Mouse (Mus musculus) liver, embryonic 14.5 days (tissue): ENCODE results near the gene Unc50.

ENCODE experiments used
- CTCF ChIP-seq: IDR thresholded peaks from 2 replicates; pipeline ENCODE4 v1.5.1; 2016; ENCODE audit warnings: antibody characterized with exemption, low read depth, control low read depth
- EP300 ChIP-seq: IDR thresholded peaks from 2 replicates; pipeline ENCODE4 v1.6.1; 2016; ENCODE audit warnings: antibody characterized with exemption, low read depth

DNA sequence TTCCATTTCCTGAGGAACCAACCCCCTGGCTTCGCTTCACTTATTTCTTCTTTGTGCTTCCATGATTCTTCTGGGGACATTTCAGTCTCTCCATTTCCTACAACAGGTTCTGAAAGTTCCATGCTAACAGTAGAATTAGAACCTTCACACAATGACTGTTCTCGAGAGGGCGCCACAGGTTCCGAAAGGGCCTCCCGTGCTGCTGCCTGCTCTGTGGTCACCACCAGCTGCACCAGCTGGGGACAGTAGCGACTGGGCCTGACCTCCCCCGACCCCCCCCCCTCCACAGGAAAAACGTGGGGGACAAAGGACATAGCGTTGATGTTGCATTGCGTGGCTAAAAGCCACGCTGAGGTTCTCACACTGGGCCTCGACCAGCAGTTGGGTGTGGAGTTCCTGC, 58.6 kb downstream of the Unc50 start:
- TF ChIP-seq EP300: no peak
- TF ChIP-seq CTCF: no peak
